In genomic region chr3:131153896-131154295, GRCm38 (mm10) we compare ENCODE assay signal across 24 mouse cellular contexts. TPM values are rescaled to one million over a fixed set of nuclear protein-coding genes. Genes with fewer than 3 reads are reported as not detected.
DNase-seq lines count a peak whose midpoint lies in the region; ATAC-seq and TF ChIP-seq lines count a peak whose summit lies in the region.
"Had no signal": no experiment of that assay in that cellular context is flagged by ENCODE, and none has a peak within 500 bp of the region (broad histone marks: within the 10 kb centered on the region; RNA-seq: fewer than 3 reads in every experiment).

No protein-coding gene starts in this region.

- H3K9me3 ChIP-seq in heart, embryonic 10.5 days: no peaks in the 10 kb centered on the region
- H3K9me3 ChIP-seq in CH12.LX (replicated peaks; ENCODE audit: low read length): peaks cover 16% of the 10 kb centered on the region
- H3K9me3 ChIP-seq: embryonic facial prominence, embryonic 15.5 days; hindbrain, embryonic 13.5 days; limb, embryonic 12.5 days; liver, embryonic 12.5 days; neural tube, embryonic 13.5 days had no signal

- no peak for TF ChIP-seq POLR2A in heart, adult 2 months (IDR thresholded peaks at IDR 0.05; ENCODE audit: insufficient read depth, low read depth, low read length)
- TF ChIP-seq POLR2A in CH12.LX (IDR thresholded peaks at IDR 0.05; ENCODE audit: low read depth, low read length): no peak

- no peaks in the 10 kb centered on the region for H3K79me2 ChIP-seq in heart, adult 2 months (replicated peaks; ENCODE audit: control insufficient read depth, insufficient read depth, low read length)
- peaks cover 9% of the 10 kb centered on the region for H3K79me2 ChIP-seq in CH12.LX (replicated peaks; ENCODE audit: control insufficient read depth, extremely low read depth, insufficient read depth, poor library complexity, severe bottlenecking)

- 0 out of 2 replicates have a peak overlapping the region, but pooled peaks have one; percentile 55 for H3K4me2 ChIP-seq in CH12.LX (ENCODE audit: insufficient read depth, low read depth, poor library complexity, severe bottlenecking)
- H3K4me2 ChIP-seq: embryonic facial prominence, embryonic 15.5 days; hindbrain, embryonic 13.5 days; limb, embryonic 12.5 days; liver, embryonic 12.5 days; midbrain, embryonic 11.5 days; neural tube, embryonic 13.5 days had no signal

- peaks cover 33% of the 10 kb centered on the region for H3K4me1 ChIP-seq in heart, embryonic 10.5 days
- H3K4me1 ChIP-seq in heart, adult 2 months (ENCODE audit: control insufficient read depth, insufficient read depth, low read length): no peaks in the 10 kb centered on the region
- H3K4me1 ChIP-seq in CH12.LX (ENCODE audit: control insufficient read depth in 1 of 2, insufficient read depth in 2 of 2): peaks cover 6 to 33% of the 10 kb centered on the region in 2 experiments; a peak in 3 of 4 replicates
- H3K4me1 ChIP-seq: liver, embryonic 12.5 days had no signal

- in situ Hi-C loops in CH12.LX (cut with MboI; ENCODE audit: low pct_ligation_motif_present, low pct_unique_long_range_greater_than_20kb, low sequenced_read_pairs): no loop called here

- TF ChIP-seq CTCF in heart, adult 2 months (IDR thresholded peaks at IDR 0.05): no peak
- TF ChIP-seq CTCF in CH12.LX (conservative IDR thresholded peaks at IDR 0.05 in 1 of 2, IDR thresholded peaks at IDR 0.05 in 1 of 2; ENCODE audit: low read depth in 2 of 2, low read length in 2 of 2): no peak

- dilution Hi-C loops in CH12.LX (cut with MboI; ENCODE audit: extremely low pct_ligation_motif_present, extremely low pct_unique_long_range_greater_than_20kb, low sequenced_read_pairs): no loop called here

- H3K27me3 ChIP-seq in heart, embryonic 10.5 days (ENCODE audit: insufficient read depth, poor library complexity, severe bottlenecking): no peaks in the 10 kb centered on the region
- H3K27me3 ChIP-seq in heart, adult 2 months (ENCODE audit: control insufficient read depth, insufficient read depth, low read length): no peaks in the 10 kb centered on the region
- no peaks in the 10 kb centered on the region for H3K27me3 ChIP-seq in CH12.LX (replicated peaks)
- H3K27me3 ChIP-seq: embryonic facial prominence, embryonic 15.5 days; limb, embryonic 12.5 days; liver, embryonic 12.5 days; neural tube, embryonic 13.5 days had no signal

- WGBS in heart, embryonic 10.5 days: 81% methylated on average over 4 of the region's 4 CpGs
- whole genome bisulfite sequencing in heart, adult 2 months: 89% methylated on average over 4 of the region's 4 CpGs

- intact Hi-C loops in heart, adult 2 months (cut with DNase I): no loop called here

- TF ChIP-seq RAD21 in CH12.LX (IDR thresholded peaks at IDR 0.05; ENCODE audit: low read depth, low read length): no peak

- no peak overlapping the region for H3K9ac ChIP-seq in heart, adult 2 months (ENCODE audit: low read depth, low read length)
- H3K9ac ChIP-seq in CH12.LX (ENCODE audit: insufficient read depth, low read depth): 0 out of 2 replicates have a peak overlapping the region, but pooled peaks have one; percentile 23
- H3K9ac ChIP-seq: embryonic facial prominence, embryonic 15.5 days; hindbrain, embryonic 13.5 days; limb, embryonic 12.5 days; liver, embryonic 12.5 days; neural tube, embryonic 13.5 days had no signal

- DNase-seq in heart, embryonic 10.5 days (ENCODE audit: low spot score): peak; percentile 52
- DNase-seq in heart, adult 2 months: no peak
- DNase-seq in A20 (ENCODE audit: low read depth, low spot score) (peak; percentile 55), CH12.LX (ENCODE audit: extremely low read depth) (no peak)
- peak; percentile 38 to 41 for DNase-seq in natural killer cell, adult 2 months (ENCODE audit: low spot score in 2 of 2)
- DNase-seq in cerebellum, adult 18-20 months: no peak
- DNase-seq in heart, postnatal 4 days: no peak
- DNase-seq: adrenal gland, postnatal 25 days; cerebellum, adult 9-10 months; kidney, adult 2 months; kidney, postnatal 14 days; layer of hippocampus, postnatal 36 days; lung, adult 18-20 months; lung, postnatal 10 days; right cerebral cortex, postnatal 4 days had no signal

- H3K36me3 ChIP-seq in heart, embryonic 10.5 days: no peaks in the 10 kb centered on the region
- no peaks in the 10 kb centered on the region for H3K36me3 ChIP-seq in heart, adult 2 months (ENCODE audit: control insufficient read depth, insufficient read depth, low read length)
- peaks cover 3 to 7% of the 10 kb centered on the region in 2 experiments for H3K36me3 ChIP-seq in CH12.LX (replicated peaks in 1 of 2; ENCODE audit: control insufficient read depth in 1 of 2, insufficient read depth in 1 of 2, low read length in 1 of 2)
- H3K36me3 ChIP-seq: embryonic facial prominence, embryonic 15.5 days; hindbrain, embryonic 13.5 days; limb, embryonic 12.5 days; liver, embryonic 12.5 days; neural tube, embryonic 13.5 days had no signal

- ATAC-seq in granulocyte monocyte progenitor cell, adult 5-6 weeks (replicated peaks; ENCODE audit: poor library complexity, severe bottlenecking): no peak
- ATAC-seq: liver, embryonic 12.5 days had no signal

- no peak overlapping the region for H3K27ac ChIP-seq in heart, embryonic 10.5 days
- H3K27ac ChIP-seq in heart, adult 2 months: no peak overlapping the region
- H3K27ac ChIP-seq in CH12.LX (ENCODE audit: insufficient read depth, low read depth): peak overlapping the region; percentile 46
- H3K27ac ChIP-seq: embryonic facial prominence, embryonic 15.5 days; hindbrain, embryonic 13.5 days; layer of hippocampus, adult 2 months; limb, embryonic 12.5 days; liver, embryonic 12.5 days; neural tube, embryonic 13.5 days had no signal

- TF ChIP-seq EP300 in heart, adult 2 months (IDR thresholded peaks at IDR 0.05; ENCODE audit: insufficient read depth, low read depth, low read length): no peak
- TF ChIP-seq EP300 in CH12.LX (IDR thresholded peaks at IDR 0.05; ENCODE audit: low read length): no peak

- no peak overlapping the region for H3K4me3 ChIP-seq in heart, embryonic 10.5 days
- H3K4me3 ChIP-seq in heart, adult 2 months: no peak overlapping the region
- no peak overlapping the region for H3K4me3 ChIP-seq in CH12.LX (replicated peaks in 1 of 3; ENCODE audit: low read depth in 2 of 3, low read length in 2 of 3, poor library complexity in 1 of 3)
- H3K4me3 ChIP-seq: embryonic facial prominence, embryonic 15.5 days; hindbrain, embryonic 13.5 days; layer of hippocampus, adult 2 months; limb, embryonic 12.5 days; liver, embryonic 12.5 days; neural tube, embryonic 13.5 days had no signal

TF ChIP-seq in CH12.LX, 34 proteins besides CTCF, POLR2A, EP300 and RAD21:
- no peak for TF ChIP-seq TBP (conservative IDR thresholded peaks at IDR 0.05; ENCODE audit: low read depth, low read length)
- TF ChIP-seq POLR2AphosphoS2 (IDR thresholded peaks at IDR 0.05; ENCODE audit: low read depth, low read length): no peak
- no peak for TF ChIP-seq JUND (conservative IDR thresholded peaks at IDR 0.05; ENCODE audit: low read depth, low read length)
- TF ChIP-seq KAT2A (IDR thresholded peaks at IDR 0.05; ENCODE audit: insufficient replicate concordance, low read length): no peak
- TF ChIP-seq USF1 (IDR thresholded peaks at IDR 0.05; ENCODE audit: low read depth, low read length): no peak
- TF ChIP-seq TCF12 (IDR thresholded peaks at IDR 0.05; ENCODE audit: low read depth, low read length): no peak
- TF ChIP-seq ELF1 (IDR thresholded peaks at IDR 0.05; ENCODE audit: low read depth, low read length): no peak
- TF ChIP-seq CHD2 (IDR thresholded peaks at IDR 0.05; ENCODE audit: low read length): no peak
- TF ChIP-seq SIN3A (IDR thresholded peaks at IDR 0.05; ENCODE audit: low read length): no peak
- TF ChIP-seq NRF1 (IDR thresholded peaks at IDR 0.05; ENCODE audit: low read depth, low read length): no peak
- no peak for TF ChIP-seq ZKSCAN1 (IDR thresholded peaks at IDR 0.05; ENCODE audit: borderline replicate concordance, low read depth, low read length)
- TF ChIP-seq GABPA (IDR thresholded peaks at IDR 0.05; ENCODE audit: insufficient replicate concordance, low read depth, low read length): no peak
- TF ChIP-seq SMC3 (IDR thresholded peaks at IDR 0.05; ENCODE audit: low read depth, low read length): no peak
- no peak for TF ChIP-seq ZC3H11A (IDR thresholded peaks at IDR 0.05; ENCODE audit: low read depth, low read length)
- TF ChIP-seq IRF4 (IDR thresholded peaks at IDR 0.05; ENCODE audit: low read depth, low read length): no peak
- no peak for TF ChIP-seq E2F4 (IDR thresholded peaks at IDR 0.05; ENCODE audit: insufficient replicate concordance, low read depth, low read length)
- no peak for TF ChIP-seq MYC (IDR thresholded peaks at IDR 0.05; ENCODE audit: low read depth, low read length)
- TF ChIP-seq BHLHE40 (IDR thresholded peaks at IDR 0.05; ENCODE audit: low read depth, low read length): no peak
- no peak for TF ChIP-seq ZNF384 (IDR thresholded peaks at IDR 0.05; ENCODE audit: low read depth, low read length)
- TF ChIP-seq ZMIZ1 (IDR thresholded peaks at IDR 0.05; ENCODE audit: low read depth, low read length): no peak

RNA-seq across cellular contexts. Expression of gene Lef1, which starts 43.6 kb away (rescaled TPM):
- polyA plus RNA-seq in heart, embryonic 10.5 days (2016; fragmentation: Nextera tagmentation; extraction: Ambion mirVana): 22.2 and 29.3 TPM in 2 replicates
- total RNA-seq in heart, adult 2 months (2021): under 1 TPM; 0.23 to 0.34 TPM
- 0.88 and 1.5 TPM in 2 replicates for polyA plus RNA-seq in heart, adult 2 months (2012; rRNA removed)
- total RNA-seq in CH12.LX (2012; rRNA removed) (14.5 and 15.8 TPM in 2 replicates), CH12.LX (2014; rRNA removed) (1.4 and 1.8 TPM in 2 replicates)
- 2.7 and 4.4 TPM in 2 replicates for polyA plus RNA-seq in CH12.LX (2012; ENCODE audit: insufficient read length, low read depth)
- not detected in 2 replicates for total RNA-seq in granulocyte monocyte progenitor cell, adult 5-6 weeks (2014; fragmentation: Nextera tagmentation)
- total RNA-seq in granulocyte monocyte progenitor cell, adult 5-6 weeks (2017): not detected in 2 replicates
- 1 to 10 TPM in 1 of 2 experiments, under 1 TPM in 1; 0.67 to 1.1 TPM for total RNA-seq in heart, postnatal 4 days (2021)
- total RNA-seq: common myeloid progenitor, adult 5-6 weeks had no signal

Comparison
In these comparisons a context has a peak if more than half of its experiments do, and no peak if none do; other contexts are left out.
1. DNase-seq: peak in heart, embryonic 10.5 days (single experiment), A20 (single experiment) and natural killer cell, adult 2 months (2 of 2); none in heart, adult 2 months (0 of 2), CH12.LX (single experiment), cerebellum, adult 18-20 months (0 of 2) and heart, postnatal 4 days (single experiment).